Mouse (Mus musculus) T-cell, adult 2 months (primary cell): ENCODE measurements at regions not wholly inside any gene's neighbourhood (a gene's known extent, or its start where the extent isn't known, plus 50 kb on each side); places are given as distances from the start of the nearest gene placed in this dataset.
"Not testable (repeated sequence)": the region's sequence is repeated elsewhere in the genome, so short reads cannot be mapped to it uniquely, and the experiment has no call there.

Source experiments
- DNase-seq: peaks from one replicate; pipeline ENCODE4 v3.0.0; 2022; ENCODE audit warnings: low spot score

GRCm38 (mm10) chr10:91447974-91448703 lies 267.0 kb upstream of the Tmpo start:
- no peak for DNase-seq

DNA sequence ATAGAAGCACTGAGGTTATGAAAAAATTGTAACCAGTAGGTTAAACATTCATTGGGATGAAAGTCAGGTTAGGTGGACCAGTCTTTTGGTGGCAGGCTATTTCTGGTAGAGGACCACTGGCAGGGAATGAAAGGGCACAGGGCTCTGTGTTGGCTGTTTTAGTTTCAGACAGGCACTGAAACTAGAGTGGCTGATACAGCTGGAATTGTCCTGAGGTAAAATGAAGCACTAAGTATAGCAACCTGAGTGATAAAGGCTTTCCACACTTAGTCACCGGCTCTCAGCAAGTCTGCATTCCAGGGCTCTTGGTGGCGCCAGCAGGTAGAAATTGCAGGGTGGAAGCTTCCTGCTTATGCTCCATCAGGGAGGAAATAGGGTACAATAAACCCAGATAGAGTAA lies 262.2 kb upstream of the Tmpo start:
- DNase-seq, result no peak

GRCm38 (mm10) chr10:91440051-91440450 lies 258.9 kb upstream of the Tmpo start:
- DNase-seq, result no peak

- no peak for DNase-seq
These were observed 256.8 kb upstream of the Tmpo start for GRCm38 (mm10) chr10:91437917-91438316.

- no peak for DNase-seq
These were observed 255.0 kb upstream of the Tmpo start for GRCm38 (mm10) chr10:91436091-91436569.

- DNase-seq, result no peak
These were observed 249.2 kb upstream of the Tmpo start for GRCm38 (mm10) chr10:91430281-91430680.

DNA sequence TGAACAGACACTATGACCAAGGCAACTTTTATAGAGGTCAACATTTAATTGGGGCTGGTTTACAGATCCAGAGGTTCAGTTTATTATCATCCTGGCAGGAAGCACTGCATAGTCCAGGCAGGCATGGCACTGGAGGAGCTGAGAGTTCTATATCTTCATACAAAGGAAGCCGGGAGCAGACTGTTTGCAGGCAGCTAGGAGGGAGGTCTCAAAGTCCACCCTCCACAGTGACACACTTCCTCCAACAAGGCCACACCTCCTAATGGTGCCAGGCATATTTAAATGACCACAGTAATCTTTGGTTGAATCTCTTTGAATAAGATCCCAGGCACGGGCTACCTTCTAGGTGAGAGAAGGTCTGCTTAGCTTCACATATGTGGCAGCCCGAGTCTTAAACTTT lies 245.5 kb upstream of the Tmpo start:
- DNase-seq, result no peak

DNA sequence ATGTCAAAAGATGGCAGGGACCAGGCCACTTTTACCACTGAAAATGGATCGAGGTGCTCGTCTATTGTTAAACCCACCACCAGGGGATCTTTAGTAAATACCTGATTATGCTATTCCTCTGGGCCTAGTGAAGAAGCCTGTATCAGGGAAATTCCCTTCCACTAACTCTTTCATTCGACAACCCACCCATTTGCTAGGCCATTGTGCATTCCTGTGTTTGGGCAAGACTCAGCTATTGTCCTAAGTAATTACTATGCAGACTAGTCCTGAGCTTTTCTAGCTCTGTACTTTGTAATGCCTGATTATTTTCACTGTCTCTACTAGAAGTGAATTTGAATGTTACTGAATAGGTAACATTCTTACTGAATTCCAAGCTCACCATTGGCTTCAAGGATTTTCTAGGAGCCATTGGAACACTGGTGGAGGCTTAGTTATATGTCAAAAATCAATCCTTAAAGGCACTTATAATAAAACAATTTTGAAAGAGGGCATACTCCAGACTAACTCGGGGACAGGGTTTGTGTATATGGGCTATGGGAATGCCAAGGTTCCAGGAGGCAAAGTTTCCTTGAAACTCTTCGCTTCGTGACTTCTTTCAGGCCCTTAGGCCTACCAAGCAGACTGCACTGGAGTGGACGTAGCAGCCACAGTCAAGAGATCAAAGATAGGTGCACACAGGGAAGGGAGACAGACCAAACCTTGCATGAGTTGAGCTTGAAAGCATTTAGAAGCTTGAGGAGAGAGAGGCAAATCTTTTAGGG lies 244.7 kb upstream of the Tmpo start:
- DNase-seq, result not testable (repeated sequence)

DNA sequence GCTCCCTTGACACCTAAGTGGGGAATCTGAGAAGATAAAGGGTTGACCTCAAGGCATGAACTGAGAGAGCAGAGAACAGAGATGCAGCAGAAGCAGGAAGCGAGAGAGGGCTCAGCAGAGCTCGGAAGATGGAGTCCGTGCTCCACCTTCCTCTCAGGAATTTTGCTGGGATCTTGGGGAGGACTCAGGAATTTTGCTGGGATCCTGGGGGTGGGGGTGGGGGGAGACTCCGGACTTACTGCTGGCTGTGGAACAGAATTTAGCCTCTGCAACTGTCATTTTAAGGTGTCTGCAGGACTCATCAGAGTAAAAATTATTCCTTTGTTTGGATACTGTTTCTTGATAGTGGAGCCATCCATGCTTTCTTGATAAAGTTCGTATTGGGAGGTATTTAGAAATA lies 243.7 kb upstream of the Tmpo start:
- no peak for DNase-seq

- no peak for DNase-seq
These were observed 206.1 kb upstream of the Tmpo start for GRCm38 (mm10) chr10:91387255-91387654.

DNA sequence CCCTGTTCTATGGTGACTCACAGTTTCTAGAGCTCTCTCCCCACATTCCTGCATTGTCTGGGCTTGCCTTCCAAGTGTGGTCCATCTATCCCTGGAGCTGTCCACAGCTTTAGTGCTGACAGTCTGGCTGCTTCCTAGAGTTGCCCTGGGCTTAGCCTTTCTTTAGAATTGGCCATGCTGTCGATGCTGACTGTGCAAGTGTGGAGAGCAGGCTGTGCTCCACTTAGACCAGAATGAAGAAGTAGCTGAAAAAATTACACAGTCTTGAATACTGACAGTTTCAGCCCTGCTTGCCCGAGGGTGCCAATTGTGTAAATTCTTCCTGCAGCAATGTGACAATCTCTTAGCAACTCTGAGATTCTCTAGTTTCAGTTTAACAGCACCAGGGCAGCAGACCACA lies 203.3 kb upstream of the Tmpo start:
- DNase-seq, result no peak

GRCm38 (mm10) chr10:91376683-91377082 lies 195.6 kb upstream of the Tmpo start:
- DNase-seq, result no peak

- no peak for DNase-seq
These were observed 186.4 kb upstream of the Tmpo start for GRCm38 (mm10) chr10:91367488-91367887.

DNA sequence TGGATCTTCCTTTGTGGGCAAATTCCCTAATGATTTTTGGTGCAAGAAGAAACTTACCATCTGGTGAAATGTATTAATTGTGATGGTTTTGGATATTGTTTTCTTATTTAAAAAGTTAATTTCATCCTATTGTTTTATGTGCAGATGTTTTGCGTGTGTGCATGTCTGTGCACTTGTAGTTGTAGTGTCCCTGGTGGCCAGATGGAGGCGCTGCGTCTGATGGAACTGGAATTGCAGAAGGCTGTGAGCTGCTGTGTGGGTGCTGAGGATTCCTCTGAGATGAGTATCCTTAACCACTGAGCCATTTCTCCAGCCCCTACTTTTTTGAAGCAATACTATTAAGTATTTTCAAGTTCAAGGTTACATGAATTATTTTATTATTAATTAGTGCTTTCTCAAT lies 181.5 kb upstream of the Tmpo start:
- no peak for DNase-seq

GRCm38 (mm10) chr10:91361621-91362020 lies 180.5 kb upstream of the Tmpo start:
- no peak for DNase-seq

GRCm38 (mm10) chr10:91345465-91345864 lies 164.3 kb upstream of the Tmpo start:
- no peak for DNase-seq

DNA sequence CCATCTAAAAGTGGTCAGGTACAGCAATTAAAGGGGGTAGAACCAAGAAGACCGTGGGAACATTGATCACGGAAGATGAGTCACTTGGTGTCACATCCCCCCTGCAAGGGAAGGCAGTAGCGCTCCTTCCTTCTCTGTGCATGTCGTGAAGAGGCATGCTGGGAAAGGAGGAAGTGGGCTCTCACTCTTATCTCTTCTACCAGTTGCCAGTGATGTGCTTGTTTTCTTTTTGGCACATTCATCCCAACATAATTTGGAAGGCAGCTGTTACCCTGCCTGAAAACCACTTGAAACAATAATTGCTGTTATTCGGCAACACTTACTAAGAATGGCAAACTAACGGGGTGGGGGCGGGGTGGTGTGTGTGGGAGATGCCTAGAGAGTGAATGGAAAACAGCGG lies 161.0 kb upstream of the Tmpo start:
- DNase-seq, result no peak

GRCm38 (mm10) chr10:91339361-91339760 lies 158.2 kb upstream of the Tmpo start:
- no peak for DNase-seq

- DNase-seq, result no peak
These were observed 145.7 kb upstream of the Tmpo start for GRCm38 (mm10) chr10:91326661-91327312.

DNA sequence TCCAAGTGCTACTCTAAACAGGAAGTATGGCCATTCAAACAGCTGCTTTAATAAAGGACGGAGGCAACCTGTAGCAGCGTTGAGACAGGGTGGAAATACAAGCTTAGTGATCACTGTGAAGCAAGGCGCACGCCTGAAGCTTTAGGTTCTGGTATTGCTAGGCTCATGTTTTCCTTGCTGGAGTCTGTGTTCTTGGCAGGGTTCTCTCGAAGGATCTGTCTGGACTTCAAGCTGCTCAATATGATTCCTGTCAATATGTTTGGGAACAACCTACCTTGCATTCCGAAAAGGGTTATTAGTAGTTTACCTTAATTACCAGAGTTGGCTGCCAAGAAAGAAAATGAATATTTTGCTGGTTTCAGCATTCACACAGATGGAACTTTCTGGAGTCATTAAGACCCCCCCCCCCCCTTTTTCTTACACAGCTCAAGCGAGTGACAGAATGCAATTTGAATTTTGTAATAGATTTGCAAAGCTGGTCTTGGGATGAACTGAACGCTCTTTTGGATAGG lies 145.1 kb upstream of the Tmpo start:
- DNase-seq, result no peak

GRCm38 (mm10) chr10:91321226-91321625 lies 140.1 kb upstream of the Tmpo start:
- DNase-seq, result no peak

GRCm38 (mm10) chr10:91319442-91320112 lies 138.5 kb upstream of the Tmpo start:
- DNase-seq, result no peak
